Mouse (Mus musculus): ENCODE results near the gene Mcl1. TPM values are rescaled to one million over a fixed set of nuclear protein-coding genes. Genes with fewer than 3 reads are reported as not detected.

Gene Mcl1
- polyA plus RNA-seq, 1 experiment from 2014 or later: 51.8 TPM

DNA sequence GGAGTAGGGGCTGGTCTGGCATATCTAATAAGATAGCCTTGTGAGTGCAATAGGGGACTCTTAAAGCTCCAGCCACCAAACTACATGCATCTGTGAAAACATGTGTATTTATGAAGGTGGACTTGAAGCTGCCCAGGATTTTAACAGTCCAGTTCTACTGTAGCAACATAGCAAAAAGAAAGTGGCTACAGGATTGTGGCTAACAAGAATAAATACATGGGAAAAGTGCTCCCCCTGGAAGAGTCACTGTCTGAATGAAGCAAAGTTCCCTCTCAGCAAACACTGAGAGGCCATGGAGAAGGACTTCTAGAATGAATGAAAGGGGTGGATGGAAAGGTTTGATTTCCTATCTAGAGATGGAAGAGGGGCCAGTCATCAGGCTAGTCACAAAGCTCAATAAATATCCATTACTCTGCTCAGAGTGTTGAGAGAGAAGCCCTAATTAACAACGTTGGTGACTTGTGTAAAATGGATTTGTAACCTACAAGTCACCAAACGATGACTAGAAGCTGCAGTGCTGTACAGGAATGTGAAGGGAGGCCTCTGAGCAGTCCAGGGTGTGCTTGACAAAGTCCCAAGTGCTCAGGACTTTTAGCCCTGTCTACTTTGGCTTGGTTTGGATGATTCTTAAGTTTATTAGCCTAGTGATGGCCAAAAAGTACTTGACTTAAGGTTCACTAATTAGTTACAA is 2.3 kb downstream of the Mcl1 start:
- H3K4me2 ChIP-seq (replicated peaks): peak overlapping the region; percentile 69
- WGBS: 32% methylated on average over 2 of the region's 2 CpGs
- peak overlapping the region; percentile 93 for H3K4me3 ChIP-seq (replicated peaks)
- peaks cover 41% of the 10 kb centered on the region for H3K36me3 ChIP-seq
- no peak overlapping the region for H3K27ac ChIP-seq (replicated peaks)
- H3K4me1 ChIP-seq: peaks cover 49% of the 10 kb centered on the region
- no peaks in the 10 kb centered on the region for H3K9me3 ChIP-seq (replicated peaks)
- H3K9ac ChIP-seq: peak overlapping the region; percentile 99; the same call in 1 of the 2 replicates
- no peak for ATAC-seq (ENCODE audit: insufficient number of reproducible peaks, low FRiP score, low TSS enrichment, low read depth)
- no peaks in the 10 kb centered on the region for H3K27me3 ChIP-seq

DNA sequence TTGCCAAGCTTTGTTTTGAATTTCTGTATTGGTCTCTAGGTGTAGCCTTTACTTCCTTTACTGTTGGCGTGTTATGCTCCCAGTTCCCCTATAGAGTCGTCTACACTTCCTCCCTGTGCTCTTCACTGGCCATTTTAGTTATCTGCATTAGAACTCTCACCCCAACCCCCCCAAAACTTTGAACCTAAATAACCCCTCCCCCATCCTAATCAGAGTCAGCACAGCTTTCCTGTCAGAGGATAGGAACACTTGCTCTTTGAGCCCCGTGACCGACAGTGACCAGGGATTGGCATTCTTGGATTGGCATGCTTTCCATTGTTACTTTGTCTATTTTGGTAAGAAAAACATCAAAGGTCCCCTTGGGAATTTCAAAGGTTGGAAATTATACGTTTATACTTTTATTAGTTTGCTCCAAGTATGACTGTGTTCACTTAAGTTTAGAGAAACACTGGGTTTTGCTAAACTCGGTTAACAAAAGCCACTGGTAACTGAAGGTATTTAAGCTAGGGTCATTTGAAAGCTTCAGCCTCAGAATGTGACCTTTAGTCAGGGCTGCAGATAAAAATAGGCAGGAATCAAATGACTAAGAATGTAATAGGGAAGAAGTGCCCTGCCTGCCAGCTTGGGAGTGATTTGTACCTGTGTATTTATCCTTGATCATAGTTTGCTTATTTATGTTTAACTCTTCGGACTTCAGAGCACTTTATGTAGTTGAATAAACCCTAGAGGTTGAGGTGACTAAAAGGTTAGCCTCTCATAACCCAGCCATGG is 3.5 kb downstream of the Mcl1 start:
- H3K9me3 ChIP-seq (replicated peaks): no peaks in the 10 kb centered on the region
- WGBS: 42% methylated on average over 7 of the region's 7 CpGs
- H3K9ac ChIP-seq: no peak overlapping the region
- no peak for ATAC-seq (ENCODE audit: insufficient number of reproducible peaks, low FRiP score, low TSS enrichment, low read depth)
- peak overlapping the region; percentile 15 for H3K4me3 ChIP-seq (replicated peaks)
- H3K4me2 ChIP-seq (replicated peaks): peak overlapping the region; percentile 28
- H3K27ac ChIP-seq (replicated peaks): no peak overlapping the region; the same call in 1 of the 2 replicates
- H3K36me3 ChIP-seq: peaks cover 47% of the 10 kb centered on the region
- no peaks in the 10 kb centered on the region for H3K27me3 ChIP-seq
- peaks cover 55% of the 10 kb centered on the region for H3K4me1 ChIP-seq

DNA sequence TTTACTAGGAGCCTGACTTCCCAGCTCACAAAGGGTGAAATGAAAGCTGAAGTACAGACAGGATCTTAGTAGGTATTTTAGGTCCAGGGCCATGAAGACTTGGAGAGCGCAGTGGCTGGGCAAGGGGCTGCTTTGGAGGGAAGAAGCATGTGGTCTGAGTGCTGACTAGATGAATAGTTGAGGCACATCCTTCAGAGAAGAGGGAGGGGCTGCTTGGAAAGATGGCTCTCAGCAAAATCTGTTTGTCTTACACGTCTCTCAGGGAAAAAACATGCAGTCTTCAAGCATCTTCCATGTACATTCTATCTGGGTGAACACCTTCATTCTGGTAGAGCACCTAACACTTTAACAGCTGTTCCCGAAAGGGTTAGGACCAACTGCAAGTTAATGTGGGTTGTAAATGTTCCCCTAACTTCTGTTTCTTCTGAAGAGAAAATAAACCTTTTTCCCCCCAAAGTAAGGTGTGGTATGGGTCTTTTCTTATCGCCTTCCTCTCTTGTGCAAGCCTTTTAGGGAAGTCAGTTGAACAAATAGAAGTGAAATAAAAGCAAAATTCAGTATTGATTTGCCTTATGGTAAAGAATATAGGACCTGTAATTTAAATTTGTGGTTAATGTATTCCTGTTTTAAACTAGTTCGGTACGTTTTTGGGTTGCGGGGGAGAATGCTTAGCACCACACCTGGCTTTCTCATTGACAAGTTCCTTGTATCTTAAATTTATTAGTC is 4.3 kb downstream of the Mcl1 start:
- Histone ChIP-seq H3K27me3 (no peaks in the 10 kb centered on the region), H3K4me3 (replicated peaks) (peak overlapping the region; percentile 15; the same call in 1 of the 2 replicates), H3K36me3 (peaks cover 47% of the 10 kb centered on the region), H3K9ac (no peak overlapping the region), H3K4me2 (replicated peaks) (no peak overlapping the region; the same call in 1 of the 2 replicates), H3K9me3 (replicated peaks) (no peaks in the 10 kb centered on the region), H3K4me1 (peaks cover 58% of the 10 kb centered on the region), H3K27ac (replicated peaks) (no peak overlapping the region; the same call in 1 of the 2 replicates)
- 74% methylated on average over 7 of the region's 7 CpGs for WGBS
- no peak for ATAC-seq (ENCODE audit: insufficient number of reproducible peaks, low FRiP score, low TSS enrichment, low read depth)

DNA sequence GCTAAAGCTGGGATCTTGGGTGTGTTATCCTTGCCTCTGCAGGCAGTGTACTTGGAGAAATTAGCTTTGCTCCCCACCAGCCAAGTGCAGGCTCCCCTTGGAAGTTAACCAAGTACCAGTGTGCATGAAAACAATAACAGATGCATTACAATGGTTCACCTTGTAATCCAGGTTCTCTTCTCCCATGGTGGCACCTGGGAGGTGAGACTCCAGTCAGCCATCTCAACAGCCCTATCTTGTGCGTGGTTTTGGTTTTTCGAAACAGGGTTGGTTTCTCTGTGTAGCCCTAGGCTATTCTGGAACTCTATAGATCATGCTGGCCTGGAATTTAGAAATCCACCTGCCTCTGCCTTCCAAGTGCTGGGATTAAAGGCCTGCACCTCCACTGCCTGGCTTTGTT is 4.9 kb downstream of the Mcl1 start:
- Histone ChIP-seq H3K9ac (no peak overlapping the region), H3K4me2 (replicated peaks) (no peak overlapping the region), H3K4me1 (peaks cover 63% of the 10 kb centered on the region), H3K36me3 (peaks cover 48% of the 10 kb centered on the region), H3K27ac (replicated peaks) (no peak overlapping the region; the same call in 1 of the 2 replicates), H3K27me3 (no peaks in the 10 kb centered on the region), H3K4me3 (replicated peaks) (no peak overlapping the region), H3K9me3 (replicated peaks) (no peaks in the 10 kb centered on the region)
- WGBS: 73% methylated on average over 2 of the region's 2 CpGs
- no peak for ATAC-seq (ENCODE audit: insufficient number of reproducible peaks, low FRiP score, low TSS enrichment, low read depth)

DNA sequence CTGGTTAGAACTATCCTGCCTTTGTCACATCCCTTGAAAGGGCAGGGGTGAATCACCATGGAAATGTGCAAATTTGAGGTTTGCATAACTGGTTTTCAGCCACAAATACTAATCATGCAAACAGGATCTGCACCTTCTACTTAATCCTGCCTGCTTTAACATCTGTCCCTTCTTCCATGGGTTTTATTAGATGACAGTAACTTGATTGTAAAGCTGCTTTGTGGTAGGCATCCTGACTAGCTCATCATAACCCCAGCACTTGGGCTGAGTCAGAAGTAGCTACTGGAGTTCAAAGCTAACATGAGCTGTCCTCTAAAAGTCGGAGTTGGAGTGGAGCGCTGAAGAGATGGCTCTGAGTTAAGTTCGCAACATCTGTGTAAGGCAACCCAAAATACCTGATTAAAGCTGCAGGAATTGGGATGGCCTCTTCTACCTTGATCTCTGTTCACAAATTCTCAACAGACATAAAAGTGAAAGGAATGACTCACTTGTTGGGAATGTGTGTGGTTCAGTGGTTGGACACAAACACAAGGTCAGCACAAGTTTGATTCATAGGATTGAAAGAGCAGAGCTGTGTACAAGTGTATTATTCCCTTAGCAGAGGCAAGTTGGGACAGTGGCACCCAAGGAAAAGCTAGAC is 5.5 kb downstream of the Mcl1 start:
- H3K27me3 ChIP-seq: no peaks in the 10 kb centered on the region
- no peak overlapping the region for H3K9ac ChIP-seq
- peaks cover 50% of the 10 kb centered on the region for H3K36me3 ChIP-seq
- H3K27ac ChIP-seq (replicated peaks): 0 out of 2 replicates have a peak overlapping the region, but pooled peaks have one; percentile 11
- no peak overlapping the region for H3K4me3 ChIP-seq (replicated peaks)
- peaks cover 65% of the 10 kb centered on the region for H3K4me1 ChIP-seq
- no peak overlapping the region for H3K4me2 ChIP-seq (replicated peaks)
- WGBS: 84% methylated on average over 3 of the region's 3 CpGs
- H3K9me3 ChIP-seq (replicated peaks): no peaks in the 10 kb centered on the region
- no peak for ATAC-seq (ENCODE audit: insufficient number of reproducible peaks, low FRiP score, low TSS enrichment, low read depth)

DNA sequence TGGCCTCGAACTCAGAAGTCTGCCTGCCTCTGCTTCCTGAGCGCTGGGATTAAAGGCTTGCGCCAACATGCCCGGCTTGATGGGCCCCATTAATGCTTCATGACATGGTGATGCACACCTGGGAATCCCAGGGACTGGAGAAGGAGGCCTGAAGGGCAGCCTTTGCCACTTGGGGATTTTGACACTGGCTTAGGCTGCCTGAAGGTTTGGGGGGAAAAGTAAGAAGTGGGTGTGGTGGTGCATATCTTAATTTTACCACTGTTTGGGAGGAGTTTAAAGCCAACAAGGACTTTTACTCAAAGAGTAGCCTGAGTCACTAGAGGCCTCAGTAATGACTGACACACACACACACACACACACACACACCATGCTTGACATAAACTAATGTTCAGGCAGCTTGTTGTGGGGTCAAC is 6.4 kb downstream of the Mcl1 start:
- Histone ChIP-seq H3K27ac (replicated peaks) (no peak overlapping the region), H3K9me3 (replicated peaks) (no peaks in the 10 kb centered on the region), H3K4me3 (replicated peaks) (no peak overlapping the region), H3K36me3 (peaks cover 56% of the 10 kb centered on the region), H3K27me3 (no peaks in the 10 kb centered on the region), H3K9ac (no peak overlapping the region), H3K4me1 (peaks cover 65% of the 10 kb centered on the region), H3K4me2 (replicated peaks) (no peak overlapping the region)
- ATAC-seq (ENCODE audit: insufficient number of reproducible peaks, low FRiP score, low TSS enrichment, low read depth): no peak
- 86% methylated on average over 4 of the region's 4 CpGs for WGBS

DNA sequence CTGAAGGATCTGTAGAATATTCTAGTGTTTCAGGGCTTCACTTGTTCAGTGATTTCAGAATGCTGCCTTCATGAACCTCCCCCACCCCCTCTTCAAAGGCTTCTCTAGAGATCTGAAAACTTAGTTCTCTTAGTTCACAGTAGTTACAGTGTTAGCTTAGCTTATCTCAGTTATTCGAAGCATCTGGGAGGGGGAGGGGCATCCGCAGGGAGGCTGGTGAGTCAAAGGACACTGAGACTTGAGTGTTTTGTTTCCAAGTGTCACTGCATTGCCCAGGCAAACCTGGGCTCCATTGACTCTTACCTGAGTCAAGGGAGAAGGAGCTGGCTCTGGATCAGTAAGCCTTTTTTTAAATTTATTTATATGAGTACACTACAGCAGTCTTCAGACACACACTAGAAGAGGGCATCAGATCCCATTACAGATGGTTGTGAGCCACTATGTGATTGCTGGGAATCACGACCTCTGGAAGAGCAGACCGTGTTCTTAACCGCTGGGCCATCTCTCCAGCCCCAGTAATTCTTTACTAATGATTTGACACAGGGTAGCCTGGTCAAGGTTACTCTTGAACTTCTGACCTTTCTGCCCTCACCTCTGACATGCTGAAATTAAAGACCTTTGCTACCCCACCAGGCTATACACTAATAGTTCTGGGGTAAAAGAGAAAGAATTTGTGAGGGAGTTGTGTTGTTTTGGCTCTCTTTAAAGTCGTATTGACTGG is 7.7 kb downstream of the Mcl1 start:
- WGBS: 35% methylated on average over 6 of the region's 6 CpGs
- H3K4me2 ChIP-seq (replicated peaks): no peak overlapping the region
- no peak for ATAC-seq (ENCODE audit: insufficient number of reproducible peaks, low FRiP score, low TSS enrichment, low read depth)
- H3K27me3 ChIP-seq: no peaks in the 10 kb centered on the region
- no peak overlapping the region for H3K4me3 ChIP-seq (replicated peaks)
- H3K27ac ChIP-seq (replicated peaks): no peak overlapping the region
- peaks cover 52% of the 10 kb centered on the region for H3K4me1 ChIP-seq
- H3K9me3 ChIP-seq (replicated peaks): no peaks in the 10 kb centered on the region
- H3K36me3 ChIP-seq: peaks cover 54% of the 10 kb centered on the region
- H3K9ac ChIP-seq: no peak overlapping the region

DNA sequence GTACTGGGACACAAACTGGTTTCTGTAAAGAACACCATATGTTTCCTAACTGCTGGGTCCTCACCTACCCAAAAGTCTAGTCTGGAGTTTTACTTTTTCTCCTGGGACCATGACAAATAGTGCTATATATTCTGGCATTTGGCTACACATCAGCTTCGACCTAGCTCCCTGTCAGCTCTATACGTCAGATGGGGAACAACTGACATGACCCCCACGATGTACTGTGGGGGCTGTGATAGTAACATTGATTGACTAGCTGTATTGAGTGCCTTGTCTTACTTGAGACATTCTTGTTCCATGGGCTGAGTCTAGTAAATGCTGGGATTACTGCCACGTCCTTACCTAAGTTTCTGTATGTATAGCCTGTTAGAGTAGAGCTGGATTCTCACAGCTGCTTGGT is 8.9 kb downstream of the Mcl1 start:
- peak overlapping the region; percentile 84 for H3K27ac ChIP-seq (replicated peaks)
- H3K9me3 ChIP-seq (replicated peaks): no peaks in the 10 kb centered on the region
- no peak overlapping the region for H3K4me2 ChIP-seq (replicated peaks)
- peaks cover 51% of the 10 kb centered on the region for H3K4me1 ChIP-seq
- ATAC-seq (ENCODE audit: insufficient number of reproducible peaks, low FRiP score, low TSS enrichment, low read depth): no peak
- H3K4me3 ChIP-seq (replicated peaks): no peak overlapping the region
- H3K36me3 ChIP-seq: peaks cover 46% of the 10 kb centered on the region
- no peaks in the 10 kb centered on the region for H3K27me3 ChIP-seq
- no peak overlapping the region for H3K9ac ChIP-seq
- WGBS: 44% methylated on average over 4 of the region's 4 CpGs

DNA sequence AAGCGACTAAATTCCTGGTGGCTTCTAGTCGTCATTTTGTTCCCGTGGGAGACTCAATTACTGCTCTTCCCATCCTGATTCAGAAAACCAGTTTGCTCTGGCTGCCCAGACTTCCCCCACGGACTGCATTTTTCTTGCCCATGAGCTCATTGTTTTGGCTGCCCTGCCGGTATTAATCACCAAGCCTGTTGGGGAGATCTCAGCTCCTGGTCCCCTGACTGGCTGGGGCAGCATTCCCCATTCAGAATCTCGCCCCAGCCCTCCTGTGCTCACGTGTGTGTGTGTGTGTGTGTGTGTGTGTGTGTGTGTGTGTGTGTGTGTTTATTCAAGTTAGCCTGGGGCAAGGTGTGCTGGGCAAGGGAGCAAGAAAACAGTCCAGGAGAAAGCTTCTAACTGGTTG is 9.4 kb downstream of the Mcl1 start:
- H3K4me2 ChIP-seq (replicated peaks): no peak overlapping the region
- H3K27ac ChIP-seq (replicated peaks): peak overlapping the region; percentile 84
- H3K36me3 ChIP-seq: peaks cover 41% of the 10 kb centered on the region
- no peak overlapping the region for H3K9ac ChIP-seq
- no peaks in the 10 kb centered on the region for H3K9me3 ChIP-seq (replicated peaks)
- H3K4me1 ChIP-seq: peaks cover 51% of the 10 kb centered on the region
- WGBS: 22% methylated on average over 7 of the region's 7 CpGs
- H3K4me3 ChIP-seq (replicated peaks): no peak overlapping the region
- peak; percentile 45; the same call in 1 of the 2 replicates for ATAC-seq (ENCODE audit: insufficient number of reproducible peaks, low FRiP score, low TSS enrichment, low read depth)
- H3K27me3 ChIP-seq: no peaks in the 10 kb centered on the region

DNA sequence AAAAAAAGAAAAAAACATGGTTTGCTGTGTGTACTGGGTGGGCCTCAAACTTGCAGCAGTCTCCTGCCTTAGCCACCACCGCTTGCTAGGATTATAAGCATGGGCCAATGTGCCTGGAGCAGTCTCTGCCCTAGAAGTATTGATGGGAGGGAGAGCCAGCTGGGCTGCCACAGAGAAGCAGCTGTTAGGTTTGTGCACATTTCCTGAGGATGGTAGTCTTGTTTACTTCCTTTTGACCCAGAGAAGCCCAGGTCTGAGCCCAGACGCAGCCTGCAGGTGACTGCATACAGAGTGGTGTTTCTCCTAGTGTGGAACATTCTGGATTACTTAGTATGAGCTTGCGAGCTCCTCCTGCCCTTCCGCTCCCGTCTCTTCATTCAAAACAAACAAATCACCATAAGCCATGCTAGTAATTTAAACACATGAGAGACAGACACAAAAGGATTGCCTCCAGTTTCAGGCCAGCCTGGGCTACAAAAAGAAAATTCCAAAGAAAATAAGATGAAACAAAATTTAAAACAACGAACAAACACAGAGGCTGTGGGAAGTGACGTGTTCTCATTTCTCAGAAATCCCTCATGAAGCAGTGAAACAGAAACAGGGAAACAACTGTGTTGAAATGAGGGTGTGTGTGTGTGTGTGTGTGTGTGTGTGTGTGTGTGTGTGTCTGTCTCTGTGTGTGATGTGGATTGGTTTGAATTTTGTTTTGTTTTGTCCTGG is 10.2 kb downstream of the Mcl1 start:
- H3K9ac ChIP-seq: no peak overlapping the region
- H3K27me3 ChIP-seq: no peaks in the 10 kb centered on the region
- no peak overlapping the region for H3K4me2 ChIP-seq (replicated peaks)
- H3K36me3 ChIP-seq: peaks cover 36% of the 10 kb centered on the region
- peaks cover 52% of the 10 kb centered on the region for H3K4me1 ChIP-seq
- H3K9me3 ChIP-seq (replicated peaks): no peaks in the 10 kb centered on the region
- H3K4me3 ChIP-seq (replicated peaks): no peak overlapping the region
- WGBS: 75% methylated on average over 7 of the region's 7 CpGs
- ATAC-seq (ENCODE audit: insufficient number of reproducible peaks, low FRiP score, low TSS enrichment, low read depth): no peak
- H3K27ac ChIP-seq (replicated peaks): peak overlapping the region; percentile 84
